Comparison of ENCODE assay signal across 26 mouse cellular contexts in genomic region chrX:136306196-136306595, GRCm38 (mm10). TPM values are rescaled to one million over a fixed set of nuclear protein-coding genes. Genes with fewer than 3 reads are reported as not detected.
DNase-seq lines count a peak whose midpoint lies in the region; ATAC-seq and TF ChIP-seq lines count a peak whose summit lies in the region.
"Had no signal": no experiment of that assay in that cellular context is flagged by ENCODE, and none has a peak within 500 bp of the region (broad histone marks: within the 10 kb centered on the region; RNA-seq: fewer than 3 reads in every experiment).

No protein-coding gene starts in this region.

- H3K36me3 ChIP-seq in ES-Bruce4 (ENCODE audit: control insufficient read depth, insufficient read depth, low read length, poor library complexity, severe bottlenecking), result no peaks in the 10 kb centered on the region
- H3K36me3 ChIP-seq: embryonic facial prominence, embryonic 10.5 days; embryonic facial prominence, embryonic 12.5 days; forebrain, embryonic 15.5 days; G1E had no signal

- TF ChIP-seq EP300 in ES-Bruce4 (IDR thresholded peaks at IDR 0.05; ENCODE audit: insufficient read depth, low read depth, low read length), result 0 out of 2 replicates have a peak, but pooled peaks have one; percentile 13

- peak; percentile 6 for DNase-seq in 3T3-L1 (ENCODE audit: low read depth, low spot score)
- peak; percentile 85 for DNase-seq in Muller cell, postnatal 12 days (ENCODE audit: inconsistent ontology term)
- DNase-seq in R1 (ENCODE audit: low read depth, low spot score), result peak; percentile 92
- no peak for DNase-seq in thymus, postnatal 10 days (ENCODE audit: low spot score in 2 of 2)
- no peak for DNase-seq in right cerebral cortex, postnatal 25 days
- DNase-seq in right cerebral cortex, postnatal 10 days (ENCODE audit: low spot score in 2 of 2), result no peak
- DNase-seq: adrenal gland, adult 8-10 months; adrenal gland, postnatal 14 days; adrenal gland, postnatal 36 days; B cell, adult 2 months; cerebellum, adult 11-12 months; cerebellum, adult 2 months; cerebellum, adult 9-10 months; cerebellum, postnatal 10 days; cerebellum, postnatal 25 days; forebrain, postnatal 0 days had no signal

- H3K9me3 ChIP-seq in ES-Bruce4 (replicated peaks; ENCODE audit: control insufficient read depth, insufficient read depth, low read length, poor library complexity, severe bottlenecking), result no peaks in the 10 kb centered on the region
- H3K9me3 ChIP-seq: embryonic facial prominence, embryonic 10.5 days; embryonic facial prominence, embryonic 12.5 days; forebrain, embryonic 13.5 days; forebrain, embryonic 15.5 days; G1E had no signal

- no peak overlapping the region for H3K27ac ChIP-seq in ES-Bruce4 (ENCODE audit: insufficient read depth, low read length)
- H3K27ac ChIP-seq: embryonic facial prominence, embryonic 10.5 days; embryonic facial prominence, embryonic 12.5 days; forebrain, embryonic 13.5 days; forebrain, embryonic 15.5 days had no signal

- ATAC-seq in granulocyte monocyte progenitor cell, adult 5-6 weeks (replicated peaks; ENCODE audit: poor library complexity, severe bottlenecking), result no peak
- ATAC-seq: activated CD4-positive, CD25-positive, alpha-beta regulatory T cell, adult 4 months; CD4-positive, CD25-positive, alpha-beta regulatory T cell, adult 4 months; forebrain, embryonic 13.5 days; forebrain, embryonic 15.5 days; forebrain, postnatal 0 days had no signal

- TF ChIP-seq POLR2A in ES-Bruce4 (IDR thresholded peaks at IDR 0.05; ENCODE audit: insufficient read depth, low read length), result no peak

- no peak overlapping the region for H3K9ac ChIP-seq in ES-Bruce4 (ENCODE audit: low read depth, poor library complexity, severe bottlenecking)
- H3K9ac ChIP-seq: embryonic facial prominence, embryonic 12.5 days; forebrain, embryonic 13.5 days; forebrain, embryonic 15.5 days; forebrain, postnatal 0 days had no signal

- TF ChIP-seq CTCF in ES-Bruce4 (IDR thresholded peaks at IDR 0.05; ENCODE audit: low read depth, low read length), result no peak

- no peaks in the 10 kb centered on the region for H3K27me3 ChIP-seq in ES-Bruce4 (ENCODE audit: control insufficient read depth, insufficient read depth, low read length, poor library complexity, severe bottlenecking)
- H3K27me3 ChIP-seq: CH12.LX; embryonic facial prominence, embryonic 12.5 days; forebrain, embryonic 13.5 days; forebrain, embryonic 15.5 days had no signal

- H3K4me3 ChIP-seq in ES-Bruce4 (ENCODE audit: low read depth, low read length), result no peak overlapping the region
- H3K4me3 ChIP-seq: embryonic facial prominence, embryonic 10.5 days; embryonic facial prominence, embryonic 12.5 days; forebrain, embryonic 13.5 days; forebrain, embryonic 15.5 days had no signal

- H3K4me1 ChIP-seq in ES-Bruce4 (ENCODE audit: control insufficient read depth, insufficient read depth, low read length), result no peaks in the 10 kb centered on the region
- H3K4me1 ChIP-seq: embryonic facial prominence, embryonic 10.5 days; embryonic facial prominence, embryonic 12.5 days; forebrain, embryonic 13.5 days; forebrain, embryonic 15.5 days had no signal

RNA-seq across cellular contexts. Expression of gene Bex3, which starts 36.1 kb away (rescaled TPM):
- polyA plus RNA-seq in ES-Bruce4 (2011; ENCODE audit: insufficient read depth, insufficient read length, low read depth, missing spikeins), result 569 and 632 TPM in 2 replicates
- total RNA-seq in granulocyte monocyte progenitor cell, adult 5-6 weeks (2014; fragmentation: Nextera tagmentation), result 141 and 154 TPM in 2 replicates
- 87.5 and 104 TPM in 2 replicates for total RNA-seq in granulocyte monocyte progenitor cell, adult 5-6 weeks (2017)

Comparison
In these comparisons a context has a peak if more than half of its experiments do, and no peak if none do; other contexts are left out.
1. DNase-seq: peak in 3T3-L1 (single experiment), Muller cell, postnatal 12 days (single experiment) and R1 (single experiment); none in thymus, postnatal 10 days (0 of 2), right cerebral cortex, postnatal 25 days (single experiment) and right cerebral cortex, postnatal 10 days (0 of 2).